Mouse (Mus musculus): Measurements from ENCODE around the gene Serpinb6a. TPM values are rescaled to one million over a fixed set of nuclear protein-coding genes. Genes with fewer than 3 reads are reported as not detected.

Serpinb6a gene
- total and polyA plus RNA-seq, 3 experiments, result 4.4 to 22.5 (median 5.8) TPM

DNA sequence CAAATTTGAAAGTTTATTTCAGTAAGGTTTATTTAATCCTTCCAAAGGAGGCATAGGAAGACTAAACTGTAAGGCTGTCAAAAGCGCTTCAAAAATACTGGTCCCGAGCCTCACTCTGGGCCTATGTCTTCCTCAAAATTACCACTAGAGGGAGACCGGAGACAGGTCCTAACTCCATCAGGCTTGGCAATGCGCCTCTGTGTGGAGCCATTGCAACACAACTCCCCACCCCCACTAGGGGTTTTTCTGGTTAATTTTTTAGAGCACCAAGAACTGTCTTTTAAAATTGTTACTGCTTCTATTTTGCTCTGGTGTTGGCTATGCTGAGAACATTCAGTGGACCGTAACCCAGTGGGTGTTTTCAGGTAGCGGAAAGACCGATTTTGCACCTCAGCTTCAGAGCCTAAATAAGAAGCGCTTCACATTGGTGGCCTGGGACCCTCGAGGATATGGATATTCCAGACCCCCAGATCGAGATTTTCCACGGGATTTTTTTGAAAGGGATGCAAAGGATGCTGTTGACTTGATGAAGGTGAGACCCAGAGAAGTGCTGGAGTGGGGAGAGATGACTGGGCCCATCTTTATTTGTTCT lies 43.9 kb upstream of the Serpinb6a start (continued):
- TF ChIP-seq MAFK (IDR thresholded peaks at IDR 0.05; ENCODE audit: insufficient replicate concordance, low read length) (no peak), TBP (conservative IDR thresholded peaks at IDR 0.05; ENCODE audit: low read depth, low read length) (no peak), POLR2A (IDR thresholded peaks at IDR 0.05; ENCODE audit: low read depth, low read length) (no peak), MEF2A (IDR thresholded peaks at IDR 0.05; ENCODE audit: borderline replicate concordance, low read depth, low read length) (peak; percentile 72), ZNF384 (IDR thresholded peaks at IDR 0.05; ENCODE audit: low read depth, low read length) (no peak), USF2 (conservative IDR thresholded peaks at IDR 0.05; ENCODE audit: low read depth, low read length) (no peak), RAD21 (IDR thresholded peaks at IDR 0.05; ENCODE audit: low read depth, low read length) (peak; percentile 99), TCF12 (IDR thresholded peaks at IDR 0.05; ENCODE audit: low read depth, low read length) (peak; percentile 32; the same call in 1 of the 2 replicates), JUN (IDR thresholded peaks at IDR 0.05; ENCODE audit: insufficient read depth, low read depth, low read length) (no peak), SIN3A (IDR thresholded peaks at IDR 0.05; ENCODE audit: low read length) (peak; percentile 57), MAZ (IDR thresholded peaks at IDR 0.05; ENCODE audit: low read depth, low read length) (0 out of 2 replicates have a peak, but pooled peaks have one; percentile 54), NRF1 (IDR thresholded peaks at IDR 0.05; ENCODE audit: low read depth, low read length) (0 out of 2 replicates have a peak, but pooled peaks have one; percentile 39), ZC3H11A (IDR thresholded peaks at IDR 0.05; ENCODE audit: low read depth, low read length) (peak; percentile 92), JUND (conservative IDR thresholded peaks at IDR 0.05; ENCODE audit: low read depth, low read length) (peak; percentile 43; the same call in 1 of the 2 replicates), CHD2 (IDR thresholded peaks at IDR 0.05; ENCODE audit: low read length) (peak; percentile 89), POLR2AphosphoS2 (IDR thresholded peaks at IDR 0.05; ENCODE audit: low read depth, low read length) (no peak), ETS1 (conservative IDR thresholded peaks at IDR 0.05; ENCODE audit: low read depth, low read length) (no peak)

DNA sequence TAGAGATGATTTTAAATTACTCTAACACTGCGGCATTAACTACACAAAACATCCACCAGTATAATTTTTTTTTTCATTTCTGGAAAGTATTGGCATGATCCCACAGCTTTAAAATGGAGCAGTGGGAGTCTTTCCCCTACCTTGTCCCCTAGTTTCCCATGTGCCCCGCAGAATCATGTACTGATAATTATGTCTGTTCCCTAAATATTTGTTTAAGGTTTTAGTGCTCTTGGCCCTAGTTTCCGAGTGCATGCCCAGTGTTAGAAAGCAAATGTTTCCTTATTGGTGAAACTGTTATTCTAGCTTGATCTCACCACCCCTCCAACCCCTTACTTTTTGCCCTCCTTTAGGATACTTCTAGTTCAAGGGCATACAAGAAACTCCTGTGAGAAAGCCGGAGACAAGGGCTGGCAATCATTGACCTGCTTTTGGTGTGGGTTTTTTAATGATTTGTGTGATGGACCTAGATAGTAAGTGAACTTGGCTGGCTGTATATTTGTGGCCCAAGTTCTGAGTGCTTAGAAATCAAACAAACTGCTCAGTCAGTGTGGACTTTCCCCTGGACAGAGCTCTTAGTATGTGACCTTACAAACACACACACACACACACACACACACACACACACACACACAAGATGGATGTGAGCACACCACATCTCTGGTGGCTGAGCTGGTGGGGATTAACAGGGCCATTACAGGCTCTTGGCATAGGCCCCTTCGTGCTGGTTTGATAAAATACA lies 43.1 kb upstream of the Serpinb6a start:
- dilution Hi-C loops (cut with MboI; ENCODE audit: extremely low pct_ligation_motif_present, extremely low pct_unique_long_range_greater_than_20kb, low sequenced_read_pairs), result no loop called here
- H3K27ac ChIP-seq (ENCODE audit: insufficient read depth, low read depth), result no peak overlapping the region
- no peak for TF ChIP-seq CHD2 (IDR thresholded peaks at IDR 0.05; ENCODE audit: low read length)
- TF ChIP-seq USF1 (IDR thresholded peaks at IDR 0.05; ENCODE audit: low read depth, low read length), result no peak
- TF ChIP-seq NRF1 (IDR thresholded peaks at IDR 0.05; ENCODE audit: low read depth, low read length), result no peak
- TF ChIP-seq HCFC1 (IDR thresholded peaks at IDR 0.05; ENCODE audit: low read depth, low read length), result no peak
- no peak for TF ChIP-seq BHLHE40 (IDR thresholded peaks at IDR 0.05; ENCODE audit: low read depth, low read length)
- no peak for TF ChIP-seq USF2 (conservative IDR thresholded peaks at IDR 0.05; ENCODE audit: low read depth, low read length)
- TF ChIP-seq CTCF (conservative IDR thresholded peaks at IDR 0.05 in 1 of 2, IDR thresholded peaks at IDR 0.05 in 1 of 2; ENCODE audit: low read depth in 2 of 2, low read length in 2 of 2), result no peak
- TF ChIP-seq TBP (conservative IDR thresholded peaks at IDR 0.05; ENCODE audit: low read depth, low read length), result no peak
- TF ChIP-seq ZNF384 (IDR thresholded peaks at IDR 0.05; ENCODE audit: low read depth, low read length), result no peak
- no peak for TF ChIP-seq MXI1 (IDR thresholded peaks at IDR 0.05; ENCODE audit: low read depth, low read length)
- TF ChIP-seq EP300 (IDR thresholded peaks at IDR 0.05; ENCODE audit: low read length), result no peak
- no peak for TF ChIP-seq UBTF (IDR thresholded peaks at IDR 0.05; ENCODE audit: low read depth, low read length)
- no peak for TF ChIP-seq JUND (conservative IDR thresholded peaks at IDR 0.05; ENCODE audit: low read depth, low read length)
- TF ChIP-seq E2F4 (IDR thresholded peaks at IDR 0.05; ENCODE audit: insufficient replicate concordance, low read depth, low read length), result no peak
- peaks cover 2 to 32% of the 10 kb centered on the region in 2 experiments for H3K36me3 ChIP-seq (replicated peaks in 1 of 2; ENCODE audit: control insufficient read depth in 1 of 2, insufficient read depth in 1 of 2, low read length in 1 of 2)
- no peaks in the 10 kb centered on the region for H3K79me2 ChIP-seq (replicated peaks; ENCODE audit: control insufficient read depth, extremely low read depth, insufficient read depth, poor library complexity, severe bottlenecking)
- no peak for DNase-seq (ENCODE audit: extremely low read depth)
- H3K4me2 ChIP-seq (ENCODE audit: insufficient read depth, low read depth, poor library complexity, severe bottlenecking), result no peak overlapping the region
- peaks cover 4 to 15% of the 10 kb centered on the region in 2 experiments for H3K4me1 ChIP-seq (ENCODE audit: control insufficient read depth in 1 of 2, insufficient read depth in 2 of 2)
- in situ Hi-C loops (cut with MboI; ENCODE audit: low pct_ligation_motif_present, low pct_unique_long_range_greater_than_20kb, low sequenced_read_pairs), result loop anchor here (10.0 kb wide), 1 partner anchor 589 kb away; no protein-coding TSS in a partner anchor
- H3K9me3 ChIP-seq (replicated peaks; ENCODE audit: low read length), result peaks cover 3% of the 10 kb centered on the region
- H3K4me3 ChIP-seq (replicated peaks in 1 of 3; ENCODE audit: low read depth in 2 of 3, low read length in 2 of 3, poor library complexity in 1 of 3), result no peak overlapping the region
- H3K9ac ChIP-seq (ENCODE audit: insufficient read depth, low read depth), result no peak overlapping the region
- H3K27me3 ChIP-seq (replicated peaks), result no peaks in the 10 kb centered on the region
